Mouse (Mus musculus) limb, embryonic 11.5 days (tissue): Measurements from ENCODE around the gene Ttc6. TPM values are rescaled to one million over a fixed set of nuclear protein-coding genes. Genes with fewer than 3 reads are reported as not detected.
A peak's percentile ranks its signal among the peaks of the same experiment; 100 is the strongest.

Source experiments
- ATAC-seq: fragments of 200-750 bp; cut with Nextera tagmentation; 2 replicates; pipeline ENCODE4 v1.8.0; 2017; ENCODE audit warnings: low read depth; ENCODE audit not compliant: insufficient number of reproducible peaks, low FRiP score, low TSS enrichment
- DNase-seq: peaks from one replicate; pipeline ENCODE4 v3.0.0-alpha.2; 2015; ENCODE audit warnings: low spot score
- H3K27ac ChIP-seq: fragments of 300-500 bp; sonication (generic); replicated peaks from 2 replicates; pipeline ENCODE4 v1.5.1; 2014; ENCODE audit warnings: low read depth, mild to moderate bottlenecking, low read length
- H3K27me3 ChIP-seq: fragments of 300-500 bp; sonication (generic); 2 replicates; pipeline ENCODE4 v1.6.1; 2014; ENCODE audit warnings: mild to moderate bottlenecking, low read length, mixed read lengths; ENCODE audit not compliant: control insufficient read depth, insufficient read depth
- H3K36me3 ChIP-seq: fragments of 300-500 bp; sonication (generic); 2 replicates; pipeline ENCODE4 v1.6.1; 2014; ENCODE audit warnings: mild to moderate bottlenecking, low read length, moderate library complexity, mixed read lengths; ENCODE audit not compliant: control insufficient read depth, insufficient read depth
- H3K4me1 ChIP-seq: fragments of 300-500 bp; sonication (generic); 2 replicates; pipeline ENCODE4 v1.6.1; 2014; ENCODE audit warnings: low read length, mixed read lengths; ENCODE audit not compliant: control insufficient read depth, insufficient read depth
- H3K4me2 ChIP-seq: fragments of 300-500 bp; sonication (generic); 2 replicates; pipeline ENCODE4 v1.6.1; 2014; ENCODE audit warnings: low read depth, mild to moderate bottlenecking, moderate library complexity; ENCODE audit not compliant: severe bottlenecking
- H3K4me3 ChIP-seq: fragments of 300-500 bp; sonication (generic); 2 replicates; pipeline ENCODE4 v1.5.1; 2014; ENCODE audit warnings: low read depth, low read length
- H3K9ac ChIP-seq: fragments of 300-500 bp; sonication (generic); 2 replicates; pipeline ENCODE4 v1.6.1; 2014; ENCODE audit warnings: mild to moderate bottlenecking, low read length
- H3K9me3 ChIP-seq: fragments of 300-500 bp; sonication (generic); 2 replicates; pipeline ENCODE4 v1.6.1; 2016; ENCODE audit warnings: low read length; ENCODE audit not compliant: control insufficient read depth
- WGBS: fragments of 180-500 bp; shearing (Covaris S2); extraction: QIAGEN DNeasy Blood & Tissue Kit; methylation state at CpG from one replicate; pipeline ENCODE4 v1.1.7; 2014; 5-methylcytosine and 5-hydroxymethylcytosine counted together
- polyA plus RNA-seq: library from polyadenylated mRNA; unstranded; fragments of >200 nt; fragmentation: Nextera tagmentation; extraction: Ambion mirVana; gene quantifications from 2 replicates; pipeline ENCODE4 v1.2.1, GENCODE M21; 2014

Ttc6 gene
- polyA plus RNA-seq, 1 experiment from 2014 or later: 0.28 TPM

- ATAC-seq: no peak
- 1% methylated on average over 15 of the region's 15 CpGs for WGBS
- Histone ChIP-seq H3K9me3 (no peaks in the 10 kb centered on the region), H3K36me3 (no peaks in the 10 kb centered on the region), H3K27ac (no peak overlapping the region), H3K4me2 (no peak overlapping the region), H3K9ac (no peak overlapping the region), H3K4me3 (no peak overlapping the region), H3K27me3 (peaks cover 91% of the 10 kb centered on the region), H3K4me1 (peaks cover 6% of the 10 kb centered on the region)
- peak; percentile 49 for DNase-seq
Measured at GRCm38 (mm10) chr12:57549667-57550160, 14.2 kb upstream of the Ttc6 start.

- Histone ChIP-seq H3K4me3 (no peak overlapping the region), H3K27me3 (peaks cover 93% of the 10 kb centered on the region), H3K4me1 (peaks cover 6% of the 10 kb centered on the region), H3K9me3 (no peaks in the 10 kb centered on the region), H3K9ac (no peak overlapping the region), H3K36me3 (no peaks in the 10 kb centered on the region), H3K4me2 (no peak overlapping the region), H3K27ac (no peak overlapping the region)
- 1% methylated on average over 31 of the region's 31 CpGs for WGBS
- DNase-seq (peak; percentile 54), ATAC-seq (no peak)
Measured at GRCm38 (mm10) chr12:57550181-57550808, 13.6 kb upstream of the Ttc6 start.

GRCm38 (mm10) chr12:57550881-57551280 is 13.0 kb upstream of the Ttc6 start:
- 2% methylated on average over 8 of the region's 8 CpGs for WGBS
- H3K9me3 ChIP-seq: no peaks in the 10 kb centered on the region
- DNase-seq: no peak
- peaks cover 93% of the 10 kb centered on the region for H3K27me3 ChIP-seq
- H3K27ac ChIP-seq: no peak overlapping the region
- no peak overlapping the region for H3K9ac ChIP-seq
- H3K4me3 ChIP-seq: no peak overlapping the region
- H3K4me1 ChIP-seq: peaks cover 3% of the 10 kb centered on the region
- H3K4me2 ChIP-seq: no peak overlapping the region
- ATAC-seq: no peak
- no peaks in the 10 kb centered on the region for H3K36me3 ChIP-seq

GRCm38 (mm10) chr12:57552286-57552685 is 11.6 kb upstream of the Ttc6 start:
- H3K9me3 ChIP-seq: no peaks in the 10 kb centered on the region
- H3K4me2 ChIP-seq: no peak overlapping the region
- no peak overlapping the region for H3K9ac ChIP-seq
- H3K27ac ChIP-seq: no peak overlapping the region
- no peaks in the 10 kb centered on the region for H3K36me3 ChIP-seq
- H3K27me3 ChIP-seq: peaks cover 79% of the 10 kb centered on the region
- ATAC-seq (no peak), DNase-seq (peak; percentile 21)
- no peak overlapping the region for H3K4me3 ChIP-seq
- WGBS: 10% methylated on average over 3 of the region's 3 CpGs
- no peaks in the 10 kb centered on the region for H3K4me1 ChIP-seq

- H3K36me3 ChIP-seq: no peaks in the 10 kb centered on the region
- WGBS: 35% methylated on average over 3 of the region's 3 CpGs
- H3K9me3 ChIP-seq: no peaks in the 10 kb centered on the region
- H3K27me3 ChIP-seq: peaks cover 64% of the 10 kb centered on the region
- H3K4me3 ChIP-seq: no peak overlapping the region
- DNase-seq: no peak
- no peak for ATAC-seq
- no peak overlapping the region for H3K27ac ChIP-seq
- no peaks in the 10 kb centered on the region for H3K4me1 ChIP-seq
- no peak overlapping the region for H3K4me2 ChIP-seq
- no peak overlapping the region for H3K9ac ChIP-seq
Measured at GRCm38 (mm10) chr12:57554091-57554490, 9.8 kb upstream of the Ttc6 start.

- DNase-seq (no peak), ATAC-seq (no peak)
- peaks cover 19% of the 10 kb centered on the region for H3K27me3 ChIP-seq
- no peak overlapping the region for H3K27ac ChIP-seq
- H3K4me3 ChIP-seq: no peak overlapping the region
- no peaks in the 10 kb centered on the region for H3K9me3 ChIP-seq
- 0 out of 2 replicates have a peak, but pooled peaks cover 2% of the 10 kb centered on the region for H3K4me1 ChIP-seq
- 22% methylated on average over 9 of the region's 9 CpGs for WGBS
- no peak overlapping the region for H3K9ac ChIP-seq
- H3K36me3 ChIP-seq: no peaks in the 10 kb centered on the region
- H3K4me2 ChIP-seq: no peak overlapping the region
Measured at GRCm38 (mm10) chr12:57571773-57572172, 7.9 kb downstream of the Ttc6 start.

GRCm38 (mm10) chr12:57572415-57572814 is 8.5 kb downstream of the Ttc6 start:
- Histone ChIP-seq H3K36me3 (no peaks in the 10 kb centered on the region), H3K27me3 (peaks cover 19% of the 10 kb centered on the region), H3K4me1 (0 out of 2 replicates have a peak, but pooled peaks cover 2% of the 10 kb centered on the region), H3K9me3 (no peaks in the 10 kb centered on the region), H3K4me2 (no peak overlapping the region), H3K4me3 (no peak overlapping the region), H3K9ac (no peak overlapping the region), H3K27ac (no peak overlapping the region)
- DNase-seq (no peak), ATAC-seq (no peak)

- WGBS: 1% methylated on average over 77 of the region's 81 CpGs
- peak overlapping the region; percentile 39 for H3K4me3 ChIP-seq
- peak overlapping the region; percentile 69 for H3K4me2 ChIP-seq
- DNase-seq: peak; percentile 77
- ATAC-seq: peak; percentile 83; the same call in 1 of the 2 replicates
- H3K27ac ChIP-seq: no peak overlapping the region
- 0 out of 2 replicates have a peak, but pooled peaks cover 2% of the 10 kb centered on the region for H3K4me1 ChIP-seq
- H3K9me3 ChIP-seq: no peaks in the 10 kb centered on the region
- peaks cover 19% of the 10 kb centered on the region for H3K27me3 ChIP-seq
- H3K36me3 ChIP-seq: no peaks in the 10 kb centered on the region
- peak overlapping the region; percentile 41 for H3K9ac ChIP-seq
Measured at GRCm38 (mm10) chr12:57575931-57576628, 12.2 kb downstream of the Ttc6 start.
